Mouse (Mus musculus) liver, embryonic 11.5 days (tissue): ENCODE data around the gene Zfp541. TPM values are rescaled to one million over a fixed set of nuclear protein-coding genes. Genes with fewer than 3 reads are reported as not detected.
A peak's percentile ranks its signal among the peaks of the same experiment; 100 is the strongest.

Source experiments
- ATAC-seq: fragments of 200-750 bp; cut with Nextera tagmentation; replicated peaks from 2 replicates; pipeline ENCODE4 v1.8.0; 2017; ENCODE audit warnings: moderate number of reproducible peaks, mild to moderate bottlenecking, moderate TSS enrichment, moderate library complexity; ENCODE audit not compliant: low FRiP score
- DNase-seq: peaks from one replicate; pipeline ENCODE4 v3.0.0-alpha.2; 2017; ENCODE audit warnings: low spot score
- H3K27ac ChIP-seq: fragments of 300-500 bp; sonication (generic); 2 replicates; pipeline ENCODE4 v1.5.1; 2014; ENCODE audit warnings: mild to moderate bottlenecking, low read depth, low read length, control low read depth
- H3K27me3 ChIP-seq: fragments of 300-500 bp; sonication (generic); replicated peaks from 2 replicates; pipeline ENCODE4 v1.6.1; 2014; ENCODE audit warnings: low read length, mixed read lengths; ENCODE audit not compliant: control insufficient read depth, insufficient read depth
- H3K36me3 ChIP-seq: fragments of 300-500 bp; sonication (generic); 2 replicates; pipeline ENCODE4 v1.6.1; 2014; ENCODE audit warnings: mild to moderate bottlenecking, low read length, moderate library complexity, mixed read lengths; ENCODE audit not compliant: control insufficient read depth, insufficient read depth
- H3K4me1 ChIP-seq: fragments of 300-500 bp; sonication (generic); replicated peaks from 2 replicates; pipeline ENCODE4 v1.6.1; 2014; ENCODE audit warnings: low read length, mixed read lengths; ENCODE audit not compliant: control insufficient read depth, insufficient read depth
- H3K4me2 ChIP-seq: fragments of 300-500 bp; sonication (generic); 2 replicates; pipeline ENCODE4 v1.6.1; 2014; ENCODE audit warnings: mild to moderate bottlenecking, control low read depth, moderate library complexity
- H3K4me3 ChIP-seq: fragments of 300-500 bp; sonication (generic); 2 replicates; pipeline ENCODE4 v1.5.1; 2014; ENCODE audit warnings: low read depth, low read length, control low read depth
- H3K9ac ChIP-seq: fragments of 300-500 bp; sonication (generic); 2 replicates; pipeline ENCODE4 v1.6.1; 2014; ENCODE audit warnings: low read depth, low read length, control low read depth
- H3K9me3 ChIP-seq: fragments of 300-500 bp; sonication (generic); 2 replicates; pipeline ENCODE4 v1.6.1; 2016; ENCODE audit warnings: low read length, inconsistent platforms, mixed read lengths; ENCODE audit not compliant: control insufficient read depth
- WGBS: fragments of 180-500 bp; shearing (Covaris S2); extraction: QIAGEN DNeasy Blood & Tissue Kit; methylation state at CpG from one replicate; pipeline ENCODE4 v1.1.7; 2014; 5-methylcytosine and 5-hydroxymethylcytosine counted together
- polyA plus RNA-seq: library from polyadenylated mRNA; unstranded; fragments of >200 nt; fragmentation: Nextera tagmentation; extraction: Ambion mirVana; gene quantifications from 2 replicates; pipeline ENCODE4 v1.2.1, GENCODE M21; 2014

Gene Zfp541
- not detected in 2 replicates for polyA plus RNA-seq

- WGBS, result 38% methylated on average over 78 of the region's 80 CpGs
- ATAC-seq, result no peak
- no peaks in the 10 kb centered on the region for H3K36me3 ChIP-seq
- no peak for DNase-seq
- H3K4me3 ChIP-seq, result peak within 1 kb of the TSS; percentile 20; the same call in 1 of the 2 replicates
- H3K27me3 ChIP-seq, result peaks cover 18% of the 10 kb centered on the region
- no peak within 1 kb of the TSS for H3K27ac ChIP-seq
- peak within 1 kb of the TSS; percentile 34 for H3K4me2 ChIP-seq
- H3K4me1 ChIP-seq, result no peaks in the 10 kb centered on the region; the same call in 1 of the 2 replicates
- H3K9me3 ChIP-seq, result peaks cover 10% of the 10 kb centered on the region
- no peak within 1 kb of the TSS for H3K9ac ChIP-seq
These were observed at the start of gene Zfp541 for GRCm38 (mm10) chr7:16061219-16062098. Zfp541 (plus strand) TSS chr7:16061814.

DNA sequence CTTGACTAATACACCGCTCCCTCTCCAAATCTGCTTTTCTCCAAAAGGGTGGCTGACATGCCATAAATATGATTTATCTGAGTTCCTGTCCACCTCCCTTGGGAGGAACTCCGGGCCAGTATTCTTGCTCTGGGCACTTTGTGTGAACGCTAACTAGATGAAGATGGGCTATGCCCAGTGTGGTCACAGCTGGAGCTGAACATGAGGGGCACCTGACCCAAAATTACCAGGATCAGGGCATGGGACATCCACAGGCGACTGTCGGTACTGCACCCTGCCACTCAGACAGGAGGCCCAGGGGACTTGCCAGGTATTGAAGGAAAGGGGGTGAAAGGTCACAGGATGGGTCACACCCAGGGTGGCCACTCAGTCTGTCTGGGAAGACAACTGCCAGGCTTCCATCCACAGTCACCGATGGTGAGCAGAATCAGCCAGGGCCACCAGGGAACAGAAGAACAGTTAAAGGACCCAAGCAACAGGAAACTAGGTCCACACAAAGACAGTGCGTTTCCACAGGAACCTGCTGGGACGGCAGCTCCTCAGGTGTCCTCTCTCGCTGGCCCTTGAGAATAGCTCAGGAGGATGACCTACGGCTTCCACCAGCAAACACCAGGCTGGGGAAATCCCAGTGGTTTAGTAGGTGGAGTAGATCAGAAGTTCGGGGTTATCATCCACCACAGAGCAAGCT lies 48.9 kb upstream of the Zfp541 start:
- DNase-seq, result no peak
- Histone ChIP-seq H3K9me3 (no peaks in the 10 kb centered on the region), H3K27me3 (no peaks in the 10 kb centered on the region), H3K4me1 (peaks cover 16% of the 10 kb centered on the region), H3K4me2 (no peak overlapping the region), H3K9ac (no peak overlapping the region), H3K36me3 (0 out of 2 replicates have a peak, but pooled peaks cover 5% of the 10 kb centered on the region), H3K4me3 (no peak overlapping the region), H3K27ac (no peak overlapping the region)
- 0 out of 2 replicates have a peak, but pooled peaks have one; percentile 13 for ATAC-seq
- 74% methylated on average over 11 of the region's 11 CpGs for WGBS

DNA sequence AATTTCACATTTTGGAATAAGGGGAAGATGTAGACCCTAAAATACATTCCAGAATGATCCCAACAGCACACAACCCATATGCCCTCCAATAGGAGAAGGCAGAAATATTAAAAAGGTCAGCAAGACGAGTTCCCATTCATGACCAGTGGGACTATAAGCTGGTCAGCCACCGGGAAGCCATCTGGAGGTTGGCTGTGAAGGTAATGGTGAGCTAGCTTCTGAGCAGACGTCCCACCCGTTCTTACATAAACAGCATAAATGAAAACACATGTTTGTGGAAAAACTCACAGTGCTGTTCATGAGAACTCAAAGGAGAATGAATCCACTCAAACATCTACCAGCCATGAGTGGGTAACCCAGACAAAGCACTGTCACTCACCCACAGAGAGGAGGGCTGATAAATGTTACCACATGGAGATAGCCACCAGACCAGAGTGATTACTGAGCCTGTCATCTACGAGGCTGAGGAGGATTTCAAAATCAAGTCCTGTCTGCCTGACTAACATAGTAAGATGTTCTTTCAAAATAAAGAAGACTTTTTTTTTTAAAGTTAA lies 47.8 kb upstream of the Zfp541 start:
- no peaks in the 10 kb centered on the region for H3K27me3 ChIP-seq
- DNase-seq (no peak), ATAC-seq (no peak)
- peaks cover 25% of the 10 kb centered on the region for H3K4me1 ChIP-seq
- 0 out of 2 replicates have a peak, but pooled peaks cover 5% of the 10 kb centered on the region for H3K36me3 ChIP-seq
- 70% methylated on average over 5 of the region's 5 CpGs for whole genome bisulfite sequencing
- H3K4me3 ChIP-seq, result no peak overlapping the region
- H3K27ac ChIP-seq, result no peak overlapping the region
- H3K4me2 ChIP-seq, result no peak overlapping the region
- no peak overlapping the region for H3K9ac ChIP-seq
- no peaks in the 10 kb centered on the region for H3K9me3 ChIP-seq

- H3K9me3 ChIP-seq, result no peaks in the 10 kb centered on the region
- 91% methylated on average over 8 of the region's 8 CpGs for WGBS
- H3K4me3 ChIP-seq, result no peak overlapping the region
- H3K27me3 ChIP-seq, result no peaks in the 10 kb centered on the region
- H3K9ac ChIP-seq, result no peak overlapping the region
- ATAC-seq, result no peak
- H3K4me1 ChIP-seq, result peaks cover 27% of the 10 kb centered on the region
- no peak overlapping the region for H3K27ac ChIP-seq
- H3K4me2 ChIP-seq, result no peak overlapping the region
- H3K36me3 ChIP-seq, result 0 out of 2 replicates have a peak, but pooled peaks cover 5% of the 10 kb centered on the region
- no peak for DNase-seq
These were observed 47.0 kb upstream of the Zfp541 start for GRCm38 (mm10) chr7:16014521-16015175.

- ATAC-seq (no peak), DNase-seq (no peak)
- Histone ChIP-seq H3K4me2 (no peak overlapping the region), H3K9me3 (no peaks in the 10 kb centered on the region), H3K4me3 (no peak overlapping the region), H3K36me3 (peaks cover 5% of the 10 kb centered on the region; the same call in 1 of the 2 replicates), H3K27me3 (no peaks in the 10 kb centered on the region), H3K4me1 (peaks cover 27% of the 10 kb centered on the region), H3K9ac (no peak overlapping the region), H3K27ac (no peak overlapping the region)
- 80% methylated on average over 5 of the region's 5 CpGs for WGBS
These were observed 46.2 kb upstream of the Zfp541 start for GRCm38 (mm10) chr7:16015384-16015783.

DNA sequence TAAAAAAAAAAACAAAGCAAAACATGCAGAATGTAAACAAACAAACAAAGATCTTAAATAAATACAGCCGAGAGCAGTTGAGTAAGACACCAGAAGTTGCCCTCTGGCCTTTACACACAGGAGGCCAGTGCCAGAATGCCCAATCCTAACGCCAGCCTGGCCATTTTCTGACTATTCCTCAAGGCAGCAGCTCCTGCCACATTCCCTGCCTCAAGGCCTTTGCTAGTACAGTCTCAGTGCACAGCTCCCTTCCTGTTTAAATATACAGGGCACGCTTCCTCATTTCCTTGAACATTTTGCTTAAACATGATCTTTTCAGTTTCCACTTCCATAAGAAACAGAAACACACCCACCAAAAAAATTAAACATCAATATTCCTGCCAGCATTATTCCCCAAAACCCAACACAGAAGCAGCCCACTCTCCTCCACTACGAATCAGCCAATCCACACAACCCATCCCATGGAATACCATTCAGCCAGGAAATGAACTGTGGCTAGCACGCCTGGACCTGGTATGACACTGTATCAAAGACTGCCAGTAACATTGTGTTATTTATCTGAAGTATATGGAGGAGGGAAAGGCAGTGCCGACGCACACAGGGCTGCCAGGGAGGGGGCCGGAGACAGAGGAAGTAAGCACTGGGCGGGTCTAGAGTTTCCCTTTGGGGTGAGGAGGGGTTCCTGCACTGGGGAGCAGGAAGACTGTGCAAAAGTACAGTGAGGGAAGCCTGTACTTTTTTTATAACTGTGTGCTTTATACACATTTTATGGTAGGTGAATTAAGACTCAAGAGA lies 43.4 kb upstream of the Zfp541 start:
- Histone ChIP-seq H3K9me3 (no peaks in the 10 kb centered on the region), H3K27ac (peak overlapping the region; percentile 19; the same call in 1 of the 2 replicates), H3K4me3 (peak overlapping the region; percentile 4; the same call in 1 of the 2 replicates), H3K9ac (no peak overlapping the region), H3K4me1 (peaks cover 16% of the 10 kb centered on the region), H3K4me2 (peak overlapping the region; percentile 38; the same call in 1 of the 2 replicates), H3K36me3 (peaks cover 2% of the 10 kb centered on the region; the same call in 1 of the 2 replicates), H3K27me3 (no peaks in the 10 kb centered on the region)
- DNase-seq, result peak; percentile 42
- 48% methylated on average over 9 of the region's 9 CpGs for WGBS
- ATAC-seq, result peak; percentile 82

GRCm38 (mm10) chr7:16019256-16020094 lies 42.1 kb upstream of the Zfp541 start:
- 75% methylated on average over 5 of the region's 5 CpGs for WGBS
- ATAC-seq (no peak), DNase-seq (no peak)
- Histone ChIP-seq H3K27me3 (no peaks in the 10 kb centered on the region), H3K4me1 (peaks cover 16% of the 10 kb centered on the region), H3K27ac (no peak overlapping the region; the same call in 1 of the 2 replicates), H3K4me3 (no peak overlapping the region), H3K9me3 (no peaks in the 10 kb centered on the region), H3K9ac (no peak overlapping the region), H3K4me2 (no peak overlapping the region), H3K36me3 (peaks cover 2% of the 10 kb centered on the region; the same call in 1 of the 2 replicates)
